Mouse (Mus musculus) ovary, postnatal 14 days (tissue): Measurements from ENCODE around the gene Tomm20.
"Not testable (repeated sequence)": the region's sequence is repeated elsewhere in the genome, so short reads cannot be mapped to it uniquely, and the experiment has no call there.

Experiments used
- DNase-seq: peaks from one replicate; pipeline ENCODE4 v3.0.0; 2022; ENCODE audit warnings: low spot score

Tomm20 gene

GRCm38 (mm10) chr8:126917179-126917905 lies 28.3 kb downstream of the Tomm20 start:
- DNase-seq = no peak

DNA sequence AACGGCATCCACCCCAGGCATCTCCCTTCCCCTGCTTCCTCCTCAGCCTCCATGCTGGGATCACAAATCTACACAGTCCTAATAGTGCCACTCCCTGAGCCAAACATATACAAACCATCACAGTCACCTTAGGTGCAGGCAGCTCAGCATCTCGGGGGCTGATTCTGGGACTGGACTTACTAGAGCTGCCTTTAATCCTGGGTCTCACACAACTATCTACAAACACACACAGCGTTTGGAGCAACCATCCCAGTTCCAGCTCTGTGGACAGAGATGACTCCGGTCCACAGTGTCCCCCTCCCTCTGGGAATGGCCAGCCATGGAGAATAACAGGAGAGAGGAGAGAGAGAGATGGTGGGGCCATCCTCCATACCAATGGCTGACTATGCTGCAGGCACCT lies 29.0 kb downstream of the Tomm20 start:
- DNase-seq = no peak

DNA sequence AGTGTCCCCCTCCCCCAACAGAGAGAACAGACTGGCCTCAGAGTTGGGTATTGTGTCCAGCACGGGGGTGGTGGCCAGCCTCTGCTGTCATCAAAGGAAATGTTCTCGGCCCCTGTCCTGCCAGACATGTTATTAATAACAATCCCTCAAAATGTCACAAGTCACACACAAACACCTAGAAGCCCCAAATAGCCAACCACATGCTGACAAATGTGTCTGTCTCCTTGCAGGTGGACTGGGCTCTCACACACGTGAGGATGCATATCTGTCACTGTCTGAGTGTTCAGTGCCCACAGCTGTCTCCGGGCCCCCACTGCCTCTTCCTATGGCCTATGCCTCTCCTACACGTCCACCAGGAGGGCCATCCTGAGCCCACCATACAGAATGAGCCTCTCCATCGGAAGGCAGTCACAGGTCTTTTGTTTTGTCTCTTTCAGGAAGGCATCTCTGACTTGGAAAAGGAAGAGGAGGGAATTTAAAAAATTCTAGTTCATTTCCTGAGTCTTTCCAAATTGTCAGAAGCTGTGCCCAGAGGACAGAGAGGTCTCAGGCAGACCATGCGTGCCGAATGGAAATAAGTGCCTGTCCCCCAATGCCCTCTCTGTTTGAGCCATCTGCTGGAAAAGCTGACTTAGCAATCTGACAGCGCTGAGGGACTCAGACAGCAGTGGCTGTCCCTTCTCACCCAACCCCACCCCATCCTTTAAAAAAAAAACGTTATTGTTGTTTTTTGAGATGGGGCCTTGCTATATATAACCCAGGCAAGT lies 30.9 kb downstream of the Tomm20 start:
- DNase-seq = no peak

DNA sequence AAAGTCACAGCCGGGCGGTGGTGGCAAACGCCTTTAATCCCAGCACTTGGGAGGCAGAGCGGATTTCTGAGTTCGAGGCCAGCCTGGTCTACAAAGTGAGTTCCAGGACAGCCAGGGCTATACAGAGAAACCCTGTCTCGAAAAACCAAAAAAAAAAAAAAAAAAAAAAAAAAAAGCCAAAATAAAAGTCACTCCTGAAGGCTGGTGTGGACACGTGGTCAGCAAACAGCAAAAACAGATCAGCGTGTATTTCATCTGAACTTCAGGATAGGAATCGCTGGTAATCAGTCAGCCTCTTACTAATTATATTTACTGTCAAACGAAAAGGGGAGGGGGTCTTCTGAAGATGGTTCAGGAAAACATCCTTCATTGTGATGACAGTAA lies 31.5 kb downstream of the Tomm20 start:
- not testable (repeated sequence) for DNase-seq

- DNase-seq = no peak
These were observed 32.2 kb downstream of the Tomm20 start for GRCm38 (mm10) chr8:126913241-126914106.

DNA sequence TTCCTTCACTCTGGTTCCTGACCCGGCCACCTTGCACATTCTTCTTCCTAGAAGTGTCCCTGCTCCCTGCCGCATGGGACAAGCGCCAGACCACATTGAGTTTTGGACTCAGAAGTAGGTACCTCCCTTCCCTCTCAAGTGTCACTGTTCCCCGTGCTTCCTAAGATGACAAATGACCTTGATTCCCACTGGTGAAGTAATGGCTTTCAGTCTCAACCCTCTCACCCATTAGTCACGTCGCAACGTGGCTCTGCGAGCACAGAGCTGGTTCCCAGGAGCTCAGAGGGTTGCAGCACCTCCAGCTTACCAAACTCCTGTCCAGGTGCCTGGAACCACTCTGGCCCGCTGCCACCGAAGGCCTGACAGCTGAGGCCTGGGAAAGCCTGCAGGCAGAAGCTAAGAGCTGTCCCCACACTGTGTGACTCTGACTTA lies 36.3 kb downstream of the Tomm20 start:
- no peak for DNase-seq

DNA sequence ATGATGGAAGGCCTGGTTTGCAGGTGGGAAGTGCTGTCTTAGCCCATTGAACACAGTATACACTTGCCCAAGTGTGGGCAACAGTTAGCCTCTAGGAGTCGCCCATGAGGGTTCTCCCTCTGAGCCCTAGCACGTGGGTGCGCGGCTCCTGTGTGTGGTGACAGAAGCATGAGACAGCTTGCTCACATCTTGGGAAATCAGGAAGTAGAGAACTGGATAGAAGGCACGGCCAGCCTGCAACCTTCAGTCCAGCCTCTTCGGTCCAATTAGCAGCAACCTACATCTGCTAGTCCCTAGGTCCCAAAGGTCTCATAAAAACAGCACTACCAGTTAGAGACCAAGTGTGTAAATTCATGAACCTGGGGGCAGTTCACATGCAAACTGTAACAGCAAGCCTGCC lies 36.8 kb downstream of the Tomm20 start:
- DNase-seq = no peak

- no peak for DNase-seq
These were observed 37.7 kb downstream of the Tomm20 start for GRCm38 (mm10) chr8:126907968-126908367.

DNA sequence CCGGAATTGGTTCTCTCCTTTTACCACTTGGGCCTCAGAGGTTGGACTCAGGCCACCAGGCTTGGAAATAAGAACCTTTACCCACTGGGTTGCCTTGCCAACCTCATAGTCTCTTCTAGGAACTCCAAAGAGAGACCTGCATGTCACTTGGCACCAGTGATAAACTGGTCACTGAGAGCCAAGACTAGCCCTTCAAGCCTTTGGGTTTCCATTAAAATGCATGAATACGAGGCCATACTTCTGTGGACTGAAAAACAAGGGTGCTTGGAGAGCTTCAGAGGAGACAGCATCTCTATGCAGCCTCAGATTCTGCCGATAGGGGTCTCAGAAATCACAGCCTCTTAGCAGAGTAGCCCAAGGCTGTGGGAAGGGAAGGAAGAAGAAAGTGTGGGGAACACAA lies 38.3 kb downstream of the Tomm20 start:
- no peak for DNase-seq

GRCm38 (mm10) chr8:126905387-126905786 lies 40.3 kb downstream of the Tomm20 start:
- no peak for DNase-seq

GRCm38 (mm10) chr8:126903927-126904326 lies 41.7 kb downstream of the Tomm20 start:
- DNase-seq = no peak

DNA sequence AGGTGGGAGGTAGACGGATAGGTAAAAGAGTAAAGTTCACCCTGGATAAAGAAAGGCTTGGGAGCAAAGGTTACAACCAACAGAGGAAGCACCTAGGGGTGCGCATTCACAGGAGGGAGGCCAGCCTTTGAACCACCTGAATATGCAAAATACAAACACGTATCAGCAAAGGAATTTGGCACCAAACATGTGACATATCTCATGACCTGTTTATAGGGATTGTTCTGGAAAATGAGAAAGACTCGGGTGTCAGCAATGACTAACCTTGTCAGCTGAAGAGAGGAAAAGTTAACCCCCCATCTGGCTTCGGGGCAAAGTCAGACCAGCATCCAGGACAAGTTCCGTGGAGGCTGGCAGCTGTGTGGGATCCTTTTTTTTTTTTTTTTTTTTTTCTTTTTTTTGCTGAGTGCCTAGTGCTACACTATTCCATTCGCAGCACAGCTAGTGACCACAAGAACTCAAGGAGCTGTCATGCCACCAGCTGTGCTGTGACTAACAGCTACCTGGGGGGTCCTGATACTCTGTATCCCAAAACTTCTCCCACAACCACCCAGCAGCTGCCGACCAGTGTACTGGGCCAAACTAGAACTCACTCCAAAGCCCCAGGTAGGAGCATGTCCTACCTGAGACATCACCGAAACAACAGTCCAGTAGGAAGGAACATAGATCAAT lies 42.3 kb downstream of the Tomm20 start:
- no peak for DNase-seq

GRCm38 (mm10) chr8:126901612-126902011 lies 44.0 kb downstream of the Tomm20 start:
- DNase-seq = no peak

- no peak for DNase-seq
These were observed 44.6 kb downstream of the Tomm20 start for GRCm38 (mm10) chr8:126901049-126901448.

- no peak for DNase-seq
These were observed 50.5 kb downstream of the Tomm20 start for GRCm38 (mm10) chr8:126895133-126895532.

DNA sequence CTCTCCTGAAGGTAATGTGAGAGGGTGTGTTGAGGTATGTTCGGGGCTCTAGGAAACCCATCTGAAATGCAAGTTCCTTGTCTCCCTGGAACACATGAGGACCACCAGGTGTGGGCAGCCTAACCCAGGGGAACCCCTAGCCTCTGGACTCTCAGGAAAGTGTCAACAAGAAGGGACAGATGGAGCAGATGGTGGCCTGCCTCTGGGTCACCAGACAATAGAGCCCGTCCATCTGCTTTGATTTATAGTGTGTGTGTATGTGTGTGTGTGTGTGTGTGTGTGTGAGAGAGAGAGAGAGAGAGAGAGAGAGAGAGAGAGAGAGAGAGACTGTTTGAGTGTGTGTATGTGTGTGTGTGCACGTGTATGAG lies 58.0 kb downstream of the Tomm20 start:
- no peak for DNase-seq

DNA sequence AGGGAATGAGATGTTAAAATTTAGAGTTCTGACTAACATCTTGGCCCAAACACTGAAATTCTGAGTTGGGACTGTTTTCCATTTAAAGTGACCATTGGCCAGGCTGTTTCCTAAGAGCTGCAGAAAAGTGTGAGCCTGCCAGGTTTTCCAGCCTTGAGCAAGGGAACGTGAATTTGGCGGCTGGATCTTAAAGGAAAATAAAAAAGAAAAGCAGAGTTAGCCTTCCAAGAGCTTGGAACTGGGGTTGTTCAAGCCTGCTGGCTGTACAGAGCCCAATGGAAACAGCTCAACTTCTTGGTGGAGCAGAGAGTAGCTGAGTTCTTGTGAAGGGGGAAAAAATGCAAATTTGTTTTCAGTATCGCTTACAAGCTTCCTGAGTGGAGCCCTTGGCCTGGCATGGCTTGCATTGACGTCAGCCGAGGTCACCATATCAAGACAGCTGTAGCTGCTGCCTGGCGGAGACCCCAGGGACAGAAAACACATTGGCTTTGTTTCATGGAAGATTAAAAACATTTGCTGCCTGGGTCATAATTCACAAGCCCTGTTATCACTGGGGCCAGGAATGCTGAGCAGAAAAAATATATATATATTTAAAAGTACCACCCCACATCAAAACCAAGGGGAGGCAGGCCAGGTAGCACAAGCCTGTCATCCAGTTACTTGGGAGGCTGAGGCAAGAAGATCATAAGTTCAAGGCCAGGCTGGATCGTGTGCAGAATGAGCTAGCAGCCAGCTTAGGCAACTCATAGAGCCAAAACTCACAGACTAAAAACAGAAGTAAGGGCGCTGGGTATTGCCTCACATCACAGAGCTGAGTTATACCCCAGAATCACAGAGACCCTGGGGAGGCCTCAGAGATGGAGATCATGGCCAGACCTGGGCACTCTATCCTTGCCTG lies 58.7 kb downstream of the Tomm20 start:
- peak; percentile 57 for DNase-seq

GRCm38 (mm10) chr8:126885554-126886485 lies 59.8 kb downstream of the Tomm20 start:
- DNase-seq = no peak

GRCm38 (mm10) chr8:126884202-126884926 lies 61.3 kb downstream of the Tomm20 start:
- no peak for DNase-seq
